Mouse (Mus musculus): ENCODE measurements around the gene Rbm38. TPM values are rescaled to one million over a fixed set of nuclear protein-coding genes. Genes with fewer than 3 reads are reported as not detected.

Rbm38 gene
- polyA plus RNA-seq, 1 experiment from 2014 or later = 10.0 TPM

GRCm38 (mm10) chr2:173057623-173058022 lies 37.3 kb downstream of the Rbm38 start:
- no peaks in the 10 kb centered on the region for H3K36me3 ChIP-seq (ENCODE audit: control insufficient read depth, insufficient read depth, low read length)
- H3K9me3 ChIP-seq (ENCODE audit: control insufficient read depth, low read length) = no peaks in the 10 kb centered on the region
- H3K4me1 ChIP-seq (ENCODE audit: control insufficient read depth, insufficient read depth, low read depth, low read length) = no peaks in the 10 kb centered on the region
- 67% methylated on average over 10 of the region's 10 CpGs for WGBS
- H3K4me3 ChIP-seq (ENCODE audit: low read length) = no peak overlapping the region
- ATAC-seq = no peak
- no peak overlapping the region for H3K9ac ChIP-seq (ENCODE audit: low read depth, low read length)
- H3K27ac ChIP-seq (ENCODE audit: low read depth, low read length) = no peak overlapping the region
- H3K4me2 ChIP-seq (ENCODE audit: low read length) = no peak overlapping the region
- no peaks in the 10 kb centered on the region for H3K27me3 ChIP-seq (replicated peaks; ENCODE audit: control insufficient read depth, insufficient read depth, low read length)

- no peak for ATAC-seq
- no peak overlapping the region for H3K9ac ChIP-seq (ENCODE audit: low read depth, low read length)
- H3K27me3 ChIP-seq (replicated peaks; ENCODE audit: control insufficient read depth, insufficient read depth, low read length) = no peaks in the 10 kb centered on the region
- H3K4me1 ChIP-seq (ENCODE audit: control insufficient read depth, insufficient read depth, low read depth, low read length) = no peaks in the 10 kb centered on the region
- H3K4me3 ChIP-seq (ENCODE audit: low read length) = no peak overlapping the region
- no peak overlapping the region for H3K27ac ChIP-seq (ENCODE audit: low read depth, low read length)
- H3K9me3 ChIP-seq (ENCODE audit: control insufficient read depth, low read length) = no peaks in the 10 kb centered on the region
- 48% methylated on average over 11 of the region's 11 CpGs for whole genome bisulfite sequencing
- no peak overlapping the region for H3K4me2 ChIP-seq (ENCODE audit: low read length)
- H3K36me3 ChIP-seq (ENCODE audit: control insufficient read depth, insufficient read depth, low read length) = no peaks in the 10 kb centered on the region
These were observed 38.0 kb downstream of the Rbm38 start for GRCm38 (mm10) chr2:173058263-173058662.

- Histone ChIP-seq H3K9me3 (ENCODE audit: control insufficient read depth, low read length) (no peaks in the 10 kb centered on the region), H3K36me3 (ENCODE audit: control insufficient read depth, insufficient read depth, low read length) (no peaks in the 10 kb centered on the region), H3K4me1 (ENCODE audit: control insufficient read depth, insufficient read depth, low read depth, low read length) (no peaks in the 10 kb centered on the region), H3K9ac (ENCODE audit: low read depth, low read length) (no peak overlapping the region), H3K4me2 (ENCODE audit: low read length) (no peak overlapping the region), H3K27ac (ENCODE audit: low read depth, low read length) (no peak overlapping the region), H3K4me3 (ENCODE audit: low read length) (no peak overlapping the region), H3K27me3 (replicated peaks; ENCODE audit: control insufficient read depth, insufficient read depth, low read length) (no peaks in the 10 kb centered on the region)
- 88% methylated on average over 9 of the region's 9 CpGs for WGBS
- no peak for ATAC-seq
These were observed 40.2 kb downstream of the Rbm38 start for GRCm38 (mm10) chr2:173060450-173060849.

- ATAC-seq = no peak
- Histone ChIP-seq H3K4me2 (ENCODE audit: low read length) (no peak overlapping the region), H3K36me3 (ENCODE audit: control insufficient read depth, insufficient read depth, low read length) (no peaks in the 10 kb centered on the region), H3K4me1 (ENCODE audit: control insufficient read depth, insufficient read depth, low read depth, low read length) (no peaks in the 10 kb centered on the region), H3K9me3 (ENCODE audit: control insufficient read depth, low read length) (no peaks in the 10 kb centered on the region), H3K27ac (ENCODE audit: low read depth, low read length) (no peak overlapping the region), H3K4me3 (ENCODE audit: low read length) (no peak overlapping the region), H3K9ac (ENCODE audit: low read depth, low read length) (no peak overlapping the region), H3K27me3 (replicated peaks; ENCODE audit: control insufficient read depth, insufficient read depth, low read length) (no peaks in the 10 kb centered on the region)
- 81% methylated on average over 15 of the region's 15 CpGs for WGBS
These were observed 41.4 kb downstream of the Rbm38 start for GRCm38 (mm10) chr2:173061443-173062351.

GRCm38 (mm10) chr2:173063219-173063618 lies 42.9 kb downstream of the Rbm38 start:
- Histone ChIP-seq H3K9ac (ENCODE audit: low read depth, low read length) (no peak overlapping the region), H3K4me1 (ENCODE audit: control insufficient read depth, insufficient read depth, low read depth, low read length) (no peaks in the 10 kb centered on the region), H3K4me2 (ENCODE audit: low read length) (no peak overlapping the region), H3K27ac (ENCODE audit: low read depth, low read length) (no peak overlapping the region), H3K9me3 (ENCODE audit: control insufficient read depth, low read length) (no peaks in the 10 kb centered on the region), H3K27me3 (replicated peaks; ENCODE audit: control insufficient read depth, insufficient read depth, low read length) (no peaks in the 10 kb centered on the region), H3K4me3 (ENCODE audit: low read length) (no peak overlapping the region), H3K36me3 (ENCODE audit: control insufficient read depth, insufficient read depth, low read length) (no peaks in the 10 kb centered on the region)
- WGBS = 47% methylated on average over 1 of the region's 1 CpGs
- ATAC-seq = no peak

- Histone ChIP-seq H3K27me3 (replicated peaks; ENCODE audit: control insufficient read depth, insufficient read depth, low read length) (no peaks in the 10 kb centered on the region), H3K27ac (ENCODE audit: low read depth, low read length) (no peak overlapping the region), H3K4me2 (ENCODE audit: low read length) (no peak overlapping the region), H3K4me3 (ENCODE audit: low read length) (no peak overlapping the region), H3K4me1 (ENCODE audit: control insufficient read depth, insufficient read depth, low read depth, low read length) (no peaks in the 10 kb centered on the region), H3K9me3 (ENCODE audit: control insufficient read depth, low read length) (no peaks in the 10 kb centered on the region), H3K9ac (ENCODE audit: low read depth, low read length) (no peak overlapping the region), H3K36me3 (ENCODE audit: control insufficient read depth, insufficient read depth, low read length) (no peaks in the 10 kb centered on the region)
- WGBS = 94% methylated on average over 2 of the region's 2 CpGs
- ATAC-seq = no peak
These were observed 44.6 kb downstream of the Rbm38 start for GRCm38 (mm10) chr2:173064864-173065263.

GRCm38 (mm10) chr2:173072948-173073347 lies 52.6 kb downstream of the Rbm38 start:
- H3K4me1 ChIP-seq (ENCODE audit: control insufficient read depth, insufficient read depth, low read depth, low read length) = no peaks in the 10 kb centered on the region
- no peaks in the 10 kb centered on the region for H3K9me3 ChIP-seq (ENCODE audit: control insufficient read depth, low read length)
- H3K36me3 ChIP-seq (ENCODE audit: control insufficient read depth, insufficient read depth, low read length) = no peaks in the 10 kb centered on the region
- WGBS = 86% methylated on average over 7 of the region's 7 CpGs
- no peak overlapping the region for H3K27ac ChIP-seq (ENCODE audit: low read depth, low read length)
- H3K4me2 ChIP-seq (ENCODE audit: low read length) = no peak overlapping the region
- ATAC-seq = no peak
- H3K27me3 ChIP-seq (replicated peaks; ENCODE audit: control insufficient read depth, insufficient read depth, low read length) = no peaks in the 10 kb centered on the region
- no peak overlapping the region for H3K9ac ChIP-seq (ENCODE audit: low read depth, low read length)
- H3K4me3 ChIP-seq (ENCODE audit: low read length) = no peak overlapping the region

GRCm38 (mm10) chr2:173073666-173074065 lies 53.4 kb downstream of the Rbm38 start:
- Histone ChIP-seq H3K36me3 (ENCODE audit: control insufficient read depth, insufficient read depth, low read length) (no peaks in the 10 kb centered on the region), H3K27me3 (replicated peaks; ENCODE audit: control insufficient read depth, insufficient read depth, low read length) (no peaks in the 10 kb centered on the region), H3K9me3 (ENCODE audit: control insufficient read depth, low read length) (no peaks in the 10 kb centered on the region), H3K27ac (ENCODE audit: low read depth, low read length) (no peak overlapping the region), H3K4me2 (ENCODE audit: low read length) (no peak overlapping the region), H3K4me3 (ENCODE audit: low read length) (no peak overlapping the region), H3K9ac (ENCODE audit: low read depth, low read length) (no peak overlapping the region), H3K4me1 (ENCODE audit: control insufficient read depth, insufficient read depth, low read depth, low read length) (no peaks in the 10 kb centered on the region)
- ATAC-seq = no peak
- 69% methylated on average over 5 of the region's 5 CpGs for WGBS

GRCm38 (mm10) chr2:173076921-173077320 lies 56.6 kb downstream of the Rbm38 start:
- 86% methylated on average over 9 of the region's 9 CpGs for WGBS
- no peak overlapping the region for H3K4me2 ChIP-seq (ENCODE audit: low read length)
- H3K4me3 ChIP-seq (ENCODE audit: low read length) = no peak overlapping the region
- no peak for ATAC-seq
- H3K4me1 ChIP-seq (ENCODE audit: control insufficient read depth, insufficient read depth, low read depth, low read length) = no peaks in the 10 kb centered on the region
- no peaks in the 10 kb centered on the region for H3K9me3 ChIP-seq (ENCODE audit: control insufficient read depth, low read length)
- H3K27ac ChIP-seq (ENCODE audit: low read depth, low read length) = no peak overlapping the region
- H3K36me3 ChIP-seq (ENCODE audit: control insufficient read depth, insufficient read depth, low read length) = no peaks in the 10 kb centered on the region
- no peaks in the 10 kb centered on the region; the same call in 1 of the 2 replicates for H3K27me3 ChIP-seq (replicated peaks; ENCODE audit: control insufficient read depth, insufficient read depth, low read length)
- no peak overlapping the region for H3K9ac ChIP-seq (ENCODE audit: low read depth, low read length)

Data from hindbrain, embryonic 16.5 days (tissue).